Mouse (Mus musculus) ES-Bruce4 (cell line): ENCODE data around the gene Kcnj16. TPM values are rescaled to one million over a fixed set of nuclear protein-coding genes. Genes with fewer than 3 reads are reported as not detected.

ENCODE experiments used
- H3K27ac ChIP-seq: 2 replicates; pipeline ENCODE4 v1.5.1; 2012; ENCODE audit warnings: low read length, inconsistent platforms; ENCODE audit not compliant: insufficient read depth
- H3K27me3 ChIP-seq: 2 replicates; pipeline ENCODE4 v1.6.1; 2012; ENCODE audit warnings: mild to moderate bottlenecking, low read length, inconsistent platforms; ENCODE audit not compliant: control insufficient read depth, poor library complexity, insufficient read depth, severe bottlenecking
- H3K36me3 ChIP-seq: 2 replicates; pipeline ENCODE4 v1.6.1; 2012; ENCODE audit warnings: inconsistent platforms, mild to moderate bottlenecking, low read length, moderate library complexity; ENCODE audit not compliant: control insufficient read depth, poor library complexity, insufficient read depth, severe bottlenecking
- H3K4me1 ChIP-seq: one replicate; pipeline ENCODE4 v1.8.1; 2011; ENCODE audit warnings: low read length; ENCODE audit not compliant: control insufficient read depth, insufficient read depth
- H3K4me3 ChIP-seq: 2 replicates; pipeline ENCODE4 v1.5.1; 2011; ENCODE audit warnings: low read depth, mild to moderate bottlenecking, low read length
- H3K9ac ChIP-seq: 2 replicates; pipeline ENCODE4 v1.6.1; 2012; ENCODE audit warnings: low read depth, mild to moderate bottlenecking, inconsistent platforms; ENCODE audit not compliant: poor library complexity, severe bottlenecking
- H3K9me3 ChIP-seq: replicated peaks from 2 replicates; pipeline ENCODE4 v1.6.1; 2012; ENCODE audit warnings: mild to moderate bottlenecking, low read length, inconsistent platforms; ENCODE audit not compliant: control insufficient read depth, poor library complexity, insufficient read depth, severe bottlenecking
- CTCF ChIP-seq: IDR thresholded peaks from one replicate; pipeline ENCODE4 v1.8.1; 2011; ENCODE audit warnings: low read depth, low read length
- EP300 ChIP-seq: IDR thresholded peaks from 2 replicates; pipeline ENCODE4 v1.6.1; 2011; ENCODE audit warnings: low read depth, low read length; ENCODE audit not compliant: insufficient read depth
- POLR2A ChIP-seq: IDR thresholded peaks from one replicate; pipeline ENCODE4 v1.8.1; 2011; ENCODE audit warnings: low read length; ENCODE audit not compliant: insufficient read depth
- polyA plus RNA-seq: library from polyadenylated mRNA; stranded (reverse); fragments of >200 nt; gene quantifications from 2 replicates; pipeline ENCODE4 v1.2.4, GENCODE M21; 2011; ENCODE audit warnings: low read depth; ENCODE audit not compliant: missing spikeins, insufficient read depth, insufficient read length

Kcnj16 gene
- not detected in 2 replicates for polyA plus RNA-seq

GRCm38 (mm10) chr11:110967762-110968135, at the start of gene Kcnj16:
Gene Kcnj16, plus strand, starts transcription at chr11:110968033.
- H3K9ac ChIP-seq: no peak within 1 kb of the TSS
- no peak within 1 kb of the TSS for H3K27ac ChIP-seq
- H3K27me3 ChIP-seq: no peaks in the 10 kb centered on the region
- H3K36me3 ChIP-seq: no peaks in the 10 kb centered on the region
- no peak within 1 kb of the TSS for H3K4me3 ChIP-seq
- H3K4me1 ChIP-seq: no peaks in the 10 kb centered on the region
- TF ChIP-seq POLR2A: no peak
- no peak for TF ChIP-seq EP300
- no peaks in the 10 kb centered on the region for H3K9me3 ChIP-seq

GRCm38 (mm10) chr11:110918808-110919465, 48.9 kb upstream of the Kcnj16 start:
- Histone ChIP-seq H3K4me1 (no peaks in the 10 kb centered on the region), H3K27me3 (no peaks in the 10 kb centered on the region), H3K4me3 (no peak overlapping the region), H3K9ac (no peak overlapping the region), H3K27ac (no peak overlapping the region), H3K9me3 (no peaks in the 10 kb centered on the region), H3K36me3 (no peaks in the 10 kb centered on the region)
- TF ChIP-seq CTCF (no peak), POLR2A (no peak), EP300 (no peak)

- H3K27me3 ChIP-seq: no peaks in the 10 kb centered on the region
- H3K4me1 ChIP-seq: no peaks in the 10 kb centered on the region
- no peak overlapping the region for H3K4me3 ChIP-seq
- H3K9ac ChIP-seq: no peak overlapping the region
- H3K27ac ChIP-seq: no peak overlapping the region
- H3K9me3 ChIP-seq: no peaks in the 10 kb centered on the region
- no peak for TF ChIP-seq EP300
- no peak for TF ChIP-seq CTCF
- no peak for TF ChIP-seq POLR2A
- H3K36me3 ChIP-seq: no peaks in the 10 kb centered on the region
Observed at GRCm38 (mm10) chr11:110935699-110936098, 32.1 kb upstream of the Kcnj16 start.

- TF ChIP-seq POLR2A (no peak), CTCF (no peak), EP300 (no peak)
- Histone ChIP-seq H3K27ac (no peak overlapping the region), H3K36me3 (no peaks in the 10 kb centered on the region), H3K9ac (no peak overlapping the region), H3K9me3 (no peaks in the 10 kb centered on the region), H3K27me3 (no peaks in the 10 kb centered on the region), H3K4me3 (no peak overlapping the region), H3K4me1 (no peaks in the 10 kb centered on the region)
Observed at GRCm38 (mm10) chr11:110942280-110942679, 25.6 kb upstream of the Kcnj16 start.

- Histone ChIP-seq H3K9ac (no peak overlapping the region), H3K36me3 (no peaks in the 10 kb centered on the region), H3K27me3 (no peaks in the 10 kb centered on the region), H3K4me1 (no peaks in the 10 kb centered on the region), H3K9me3 (no peaks in the 10 kb centered on the region), H3K27ac (no peak overlapping the region), H3K4me3 (no peak overlapping the region)
- TF ChIP-seq EP300 (no peak), POLR2A (no peak), CTCF (no peak)
Observed at GRCm38 (mm10) chr11:110942695-110943135, 25.1 kb upstream of the Kcnj16 start.

- H3K4me3 ChIP-seq: no peak overlapping the region
- H3K36me3 ChIP-seq: no peaks in the 10 kb centered on the region
- no peak for TF ChIP-seq EP300
- TF ChIP-seq POLR2A: no peak
- TF ChIP-seq CTCF: no peak
- no peaks in the 10 kb centered on the region for H3K4me1 ChIP-seq
- no peak overlapping the region for H3K9ac ChIP-seq
- no peaks in the 10 kb centered on the region for H3K9me3 ChIP-seq
- H3K27ac ChIP-seq: no peak overlapping the region
- no peaks in the 10 kb centered on the region for H3K27me3 ChIP-seq
Observed at GRCm38 (mm10) chr11:110956665-110957064, 11.2 kb upstream of the Kcnj16 start.
